Mouse (Mus musculus): Measurements from ENCODE around the gene Plin1. TPM values are rescaled to one million over a fixed set of nuclear protein-coding genes. Genes with fewer than 3 reads are reported as not detected.
A peak's percentile ranks its signal among the peaks of the same experiment; 100 is the strongest.

Plin1 gene
- polyA plus RNA-seq (2012; rRNA removed), result 0.10 and 0.36 TPM in 2 replicates

DNA sequence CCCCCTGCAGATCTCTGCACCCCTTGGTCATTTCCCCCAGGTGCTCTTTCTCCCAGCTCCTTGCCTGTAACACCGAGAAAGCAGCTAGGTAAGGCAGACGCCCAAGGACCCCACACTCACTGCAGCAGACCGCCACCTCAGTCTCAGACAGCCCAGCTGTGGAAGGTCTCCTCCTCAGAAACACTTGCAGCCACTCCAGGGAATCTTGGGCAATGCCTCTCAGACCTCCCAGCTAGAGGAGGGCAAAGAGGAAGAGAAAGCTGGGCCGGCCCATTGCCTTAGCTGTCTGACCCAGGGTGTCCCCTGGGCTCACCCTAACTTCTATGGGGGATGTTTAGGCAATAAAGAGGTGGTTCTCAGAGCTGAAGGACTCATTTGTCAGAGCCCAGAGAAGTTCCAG lies at the start of gene Plin1:
TSS of gene Plin1 (minus strand) at position 282 of the 400 bp plus-strand sequence.
- TF ChIP-seq POLR2A (IDR thresholded peaks at IDR 0.05; ENCODE audit: borderline replicate concordance, insufficient read depth, low read length) (no peak), CTCF (IDR thresholded peaks at IDR 0.05; ENCODE audit: borderline replicate concordance, insufficient read depth, low read depth, low read length) (no peak)
- Histone ChIP-seq H3K27ac (ENCODE audit: insufficient read depth, low read length) (no peak within 1 kb of the TSS), H3K4me1 (ENCODE audit: control insufficient read depth, insufficient read depth, low read length) (no peaks in the 10 kb centered on the region), H3K4me3 (replicated peaks; ENCODE audit: insufficient read depth, low read depth, low read length) (no peak within 1 kb of the TSS), H3K27me3 (ENCODE audit: control insufficient read depth, insufficient read depth, low read length) (no peaks in the 10 kb centered on the region)
- no peak for DNase-seq
- 63% methylated on average over 4 of the region's 4 CpGs for WGBS

DNA sequence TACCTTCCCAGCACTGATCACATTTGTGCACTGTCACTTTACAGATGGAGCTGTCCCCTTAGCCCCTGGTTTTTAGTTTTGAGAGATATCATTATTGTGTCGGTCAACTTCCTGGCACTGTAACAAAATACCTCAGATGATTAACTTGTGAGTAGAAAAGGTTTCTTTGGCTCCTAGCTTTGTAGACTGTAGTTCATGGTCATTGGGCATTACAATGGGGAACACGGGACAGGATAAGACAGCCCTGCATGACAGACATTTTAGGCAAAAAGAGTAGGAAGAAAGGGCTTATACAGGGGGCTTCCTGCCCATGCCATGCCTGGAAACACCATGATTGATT lies 49.8 kb upstream of the Plin1 start:
- TF ChIP-seq POLR2A (IDR thresholded peaks at IDR 0.05; ENCODE audit: borderline replicate concordance, insufficient read depth, low read length) (no peak), CTCF (IDR thresholded peaks at IDR 0.05; ENCODE audit: borderline replicate concordance, insufficient read depth, low read depth, low read length) (no peak)
- no peaks in the 10 kb centered on the region for H3K27me3 ChIP-seq (ENCODE audit: control insufficient read depth, insufficient read depth, low read length)
- DNase-seq, result no peak
- no peak overlapping the region for H3K27ac ChIP-seq (ENCODE audit: insufficient read depth, low read length)
- 70% methylated on average over 2 of the region's 2 CpGs for WGBS
- H3K4me1 ChIP-seq (ENCODE audit: control insufficient read depth, insufficient read depth, low read length), result 0 out of 2 replicates have a peak, but pooled peaks cover 3% of the 10 kb centered on the region
- no peak overlapping the region for H3K4me3 ChIP-seq (replicated peaks; ENCODE audit: insufficient read depth, low read depth, low read length)

- TF ChIP-seq POLR2A (IDR thresholded peaks at IDR 0.05; ENCODE audit: borderline replicate concordance, insufficient read depth, low read length) (no peak), CTCF (IDR thresholded peaks at IDR 0.05; ENCODE audit: borderline replicate concordance, insufficient read depth, low read depth, low read length) (no peak)
- Histone ChIP-seq H3K4me3 (replicated peaks; ENCODE audit: insufficient read depth, low read depth, low read length) (no peak overlapping the region), H3K4me1 (ENCODE audit: control insufficient read depth, insufficient read depth, low read length) (0 out of 2 replicates have a peak, but pooled peaks cover 3% of the 10 kb centered on the region), H3K27ac (ENCODE audit: insufficient read depth, low read length) (no peak overlapping the region), H3K27me3 (ENCODE audit: control insufficient read depth, insufficient read depth, low read length) (no peaks in the 10 kb centered on the region)
- 68% methylated on average over 11 of the region's 11 CpGs for WGBS
- DNase-seq, result no peak
Measured at GRCm38 (mm10) chr7:79781826-79782515, 49.3 kb upstream of the Plin1 start.

DNA sequence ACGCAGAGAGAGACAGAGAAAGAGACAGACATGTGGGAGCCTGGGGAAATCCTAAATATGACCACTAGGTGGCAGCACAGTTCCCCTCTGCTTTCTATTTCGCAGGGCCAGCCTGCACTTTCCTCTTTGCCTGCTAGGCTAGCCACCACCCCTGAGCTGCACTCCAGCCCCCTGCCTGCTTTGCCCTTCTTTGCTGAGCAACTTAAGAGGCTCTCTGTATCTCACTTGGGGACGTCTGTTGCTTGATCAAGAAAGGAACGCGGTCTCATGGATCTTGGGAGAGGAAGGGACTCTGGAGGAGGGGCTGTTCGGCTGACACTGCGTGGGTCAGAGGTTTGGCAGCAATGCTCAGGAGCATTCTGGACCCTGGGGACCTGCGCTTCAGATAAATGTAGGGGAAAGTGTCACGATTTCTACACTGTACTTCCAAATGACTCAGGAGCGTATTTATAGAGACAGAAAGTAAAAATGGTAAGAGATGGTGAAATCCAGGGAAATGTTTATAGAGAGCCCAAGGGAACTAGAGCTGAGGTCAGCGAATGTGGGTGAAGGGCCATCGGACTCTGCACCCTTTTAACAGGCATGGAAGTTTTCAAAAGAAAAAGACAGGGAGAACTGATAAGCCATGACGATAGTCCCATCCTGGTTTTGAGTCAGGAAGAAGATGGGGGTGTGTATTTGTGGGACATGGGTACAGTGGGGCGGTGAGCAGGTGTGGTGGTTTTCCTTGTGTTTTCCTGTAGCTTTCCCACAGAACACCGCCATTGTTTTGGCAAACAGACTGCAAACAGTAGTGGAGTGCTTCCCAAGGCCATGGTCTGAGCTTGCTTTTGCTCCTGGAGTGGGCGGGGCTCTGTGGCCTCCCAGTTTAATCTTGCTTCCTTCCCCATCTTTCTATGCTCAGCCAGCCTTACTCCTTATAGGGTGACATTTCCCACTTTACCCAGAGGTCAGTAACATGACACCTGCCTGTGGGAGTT lies 48.2 kb upstream of the Plin1 start:
- Histone ChIP-seq H3K4me3 (replicated peaks; ENCODE audit: insufficient read depth, low read depth, low read length) (peak overlapping the region; percentile 41), H3K27ac (ENCODE audit: insufficient read depth, low read length) (no peak overlapping the region), H3K4me1 (ENCODE audit: control insufficient read depth, insufficient read depth, low read length) (0 out of 2 replicates have a peak, but pooled peaks cover 3% of the 10 kb centered on the region), H3K27me3 (ENCODE audit: control insufficient read depth, insufficient read depth, low read length) (no peaks in the 10 kb centered on the region)
- peak; percentile 45 to 75 for DNase-seq
- WGBS, result 37% methylated on average over 16 of the region's 16 CpGs
- TF ChIP-seq POLR2A (IDR thresholded peaks at IDR 0.05; ENCODE audit: borderline replicate concordance, insufficient read depth, low read length) (no peak), CTCF (IDR thresholded peaks at IDR 0.05; ENCODE audit: borderline replicate concordance, insufficient read depth, low read depth, low read length) (peak; percentile 83)

DNA sequence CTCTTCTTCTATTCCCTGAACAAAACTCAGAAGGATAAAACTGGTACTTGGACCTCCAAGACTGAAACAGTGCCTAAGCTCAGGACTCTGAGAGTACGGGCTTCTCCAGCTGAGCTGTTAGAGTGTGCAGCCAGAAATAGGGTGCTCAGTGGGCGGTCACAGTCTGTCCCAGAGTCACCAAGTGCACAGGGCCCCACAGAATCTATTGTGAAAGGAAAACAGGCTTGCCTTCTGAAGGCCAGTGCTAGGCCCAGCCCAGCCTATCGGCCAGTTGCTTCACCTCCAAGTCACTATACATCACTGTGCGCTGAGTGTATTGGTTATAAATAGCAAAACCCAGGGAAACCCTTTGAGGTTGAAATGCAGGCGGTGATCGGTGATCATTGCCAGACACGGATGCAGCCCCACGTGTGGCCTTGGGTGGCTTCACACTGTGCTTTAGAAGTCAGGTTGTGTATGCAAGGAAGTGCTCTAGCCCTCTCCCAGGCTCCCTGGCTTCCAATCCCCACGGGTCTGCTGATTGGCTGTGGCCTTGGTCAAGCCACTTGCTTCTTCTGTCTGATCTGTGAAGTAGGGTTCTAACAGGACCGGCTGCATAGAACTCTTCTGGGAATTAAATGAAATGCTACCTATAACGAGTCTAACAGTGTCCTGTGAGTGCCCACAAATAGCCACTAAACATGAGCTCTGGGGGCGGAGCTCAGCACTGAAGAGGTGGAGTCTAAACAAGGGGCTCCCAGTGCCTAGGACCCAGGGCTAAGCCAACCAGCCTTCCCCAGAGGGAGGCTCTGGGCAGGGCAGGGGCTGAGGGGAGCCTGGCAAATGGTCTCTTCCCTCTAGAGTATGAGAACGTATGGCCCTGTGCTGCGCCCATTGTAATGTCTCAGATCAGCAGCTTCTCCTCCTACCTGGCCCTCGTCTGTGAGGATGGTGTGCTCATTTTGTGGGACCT lies 39.1 kb upstream of the Plin1 start:
- WGBS, result 55% methylated on average over 15 of the region's 15 CpGs
- no peaks in the 10 kb centered on the region for H3K27me3 ChIP-seq (ENCODE audit: control insufficient read depth, insufficient read depth, low read length)
- no peak for DNase-seq
- TF ChIP-seq POLR2A (IDR thresholded peaks at IDR 0.05; ENCODE audit: borderline replicate concordance, insufficient read depth, low read length) (no peak), CTCF (IDR thresholded peaks at IDR 0.05; ENCODE audit: borderline replicate concordance, insufficient read depth, low read depth, low read length) (no peak)
- no peaks in the 10 kb centered on the region for H3K4me1 ChIP-seq (ENCODE audit: control insufficient read depth, insufficient read depth, low read length)
- H3K4me3 ChIP-seq (replicated peaks; ENCODE audit: insufficient read depth, low read depth, low read length), result no peak overlapping the region
- H3K27ac ChIP-seq (ENCODE audit: insufficient read depth, low read length), result no peak overlapping the region

- H3K27me3 ChIP-seq (ENCODE audit: control insufficient read depth, insufficient read depth, low read length), result no peaks in the 10 kb centered on the region
- WGBS, result 78% methylated on average over 3 of the region's 3 CpGs
- H3K4me3 ChIP-seq (replicated peaks; ENCODE audit: insufficient read depth, low read depth, low read length), result no peak overlapping the region
- no peaks in the 10 kb centered on the region for H3K4me1 ChIP-seq (ENCODE audit: control insufficient read depth, insufficient read depth, low read length)
- TF ChIP-seq CTCF (IDR thresholded peaks at IDR 0.05; ENCODE audit: borderline replicate concordance, insufficient read depth, low read depth, low read length), result no peak
- TF ChIP-seq POLR2A (IDR thresholded peaks at IDR 0.05; ENCODE audit: borderline replicate concordance, insufficient read depth, low read length), result no peak
- DNase-seq, result no peak
- no peak overlapping the region for H3K27ac ChIP-seq (ENCODE audit: insufficient read depth, low read length)
Measured at GRCm38 (mm10) chr7:79769664-79770063, 37.0 kb upstream of the Plin1 start.

DNA sequence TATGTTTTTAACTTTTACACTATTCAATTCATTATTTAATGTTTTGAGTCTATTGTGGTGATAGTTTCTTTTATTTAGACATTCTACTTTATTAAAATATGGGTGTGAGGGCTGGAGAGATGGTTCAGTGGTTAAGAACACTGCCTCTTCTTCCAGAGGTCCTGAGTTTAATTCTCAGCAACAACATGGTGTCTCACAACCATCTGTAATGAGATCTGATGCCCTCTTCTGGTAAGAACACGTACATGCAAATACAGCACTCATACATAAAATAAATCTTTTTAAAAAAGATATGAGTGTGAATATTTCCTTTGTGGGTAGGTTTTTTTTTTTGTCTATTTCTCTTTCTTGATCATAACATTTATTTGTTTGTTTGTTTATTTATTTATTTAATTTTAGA lies 33.3 kb upstream of the Plin1 start:
- DNase-seq, result no peak
- TF ChIP-seq CTCF (IDR thresholded peaks at IDR 0.05; ENCODE audit: borderline replicate concordance, insufficient read depth, low read depth, low read length) (no peak), POLR2A (IDR thresholded peaks at IDR 0.05; ENCODE audit: borderline replicate concordance, insufficient read depth, low read length) (no peak)
- H3K4me3 ChIP-seq (replicated peaks; ENCODE audit: insufficient read depth, low read depth, low read length), result no peak overlapping the region
- H3K4me1 ChIP-seq (ENCODE audit: control insufficient read depth, insufficient read depth, low read length), result no peaks in the 10 kb centered on the region
- H3K27me3 ChIP-seq (ENCODE audit: control insufficient read depth, insufficient read depth, low read length), result no peaks in the 10 kb centered on the region
- H3K27ac ChIP-seq (ENCODE audit: insufficient read depth, low read length), result no peak overlapping the region
- 48% methylated on average over 1 of the region's 1 CpGs for whole genome bisulfite sequencing
